Mouse (Mus musculus) brain, embryonic 14.5 days (tissue): Measurements from ENCODE around the gene Wdr48. TPM values are rescaled to one million over a fixed set of nuclear protein-coding genes. Genes with fewer than 3 reads are reported as not detected.
A peak's percentile ranks its signal among the peaks of the same experiment; 100 is the strongest.

Experiments used
- DNase-seq: peaks from one replicate; pipeline ENCODE4 v3.0.0-alpha.2; 2011; ENCODE audit warnings: low read depth
- CTCF ChIP-seq: fragments of 200-500 bp; IDR thresholded peaks from 2 replicates; pipeline ENCODE4 v1.5.1; 2012; ENCODE audit warnings: inconsistent platforms, mild to moderate bottlenecking, moderate library complexity, borderline replicate concordance; ENCODE audit not compliant: insufficient read depth, insufficient read length; ENCODE audit errors: extremely low read depth
- POLR2A ChIP-seq: fragments of 200-500 bp; IDR thresholded peaks from 2 replicates; pipeline ENCODE4 v1.6.1; 2012; ENCODE audit warnings: mild to moderate bottlenecking, inconsistent platforms, borderline replicate concordance; ENCODE audit not compliant: poor library complexity, insufficient read depth, insufficient read length, severe bottlenecking; ENCODE audit errors: extremely low read depth
- polyA plus RNA-seq: library from polyadenylated mRNA; depleted of rRNA; stranded (reverse); fragments of >200 nt; gene quantifications from 2 replicates; pipeline ENCODE4 v1.2.3, GENCODE M21; 2012; rRNA removed

Wdr48 gene
- 81.1 and 84.2 TPM in 2 replicates for polyA plus RNA-seq

- TF ChIP-seq CTCF (no peak), POLR2A (peak; percentile 65; the same call in 1 of the 2 replicates)
- DNase-seq, result peak; percentile 100
These were observed at the start of gene Wdr48 for GRCm38 (mm10) chr9:119894339-119895009. Gene Wdr48 (plus strand): TSS chr9:119894878.

- TF ChIP-seq CTCF (no peak), POLR2A (no peak)
These were observed 47.5 kb upstream of the Wdr48 start for GRCm38 (mm10) chr9:119847187-119847586.

GRCm38 (mm10) chr9:119848671-119849070, 46.0 kb upstream of the Wdr48 start:
- TF ChIP-seq POLR2A, result no peak
- no peak for TF ChIP-seq CTCF
- DNase-seq, result no peak

More at GRCm38 (mm10) chr9:119847187-119847586, 47.5 kb upstream of the Wdr48 start:
- peak; percentile 56 for DNase-seq

GRCm38 (mm10) chr9:119849214-119849613, 45.5 kb upstream of the Wdr48 start:
- DNase-seq, result peak; percentile 82
- TF ChIP-seq POLR2A (no peak), CTCF (no peak)

- TF ChIP-seq POLR2A (no peak), CTCF (peak; percentile 50; the same call in 1 of the 2 replicates)
- peak; percentile 87 for DNase-seq
These were observed 42.2 kb upstream of the Wdr48 start for GRCm38 (mm10) chr9:119852347-119853030.

- DNase-seq, result no peak
- TF ChIP-seq POLR2A (no peak), CTCF (no peak)
These were observed 41.4 kb upstream of the Wdr48 start for GRCm38 (mm10) chr9:119853071-119853846.

GRCm38 (mm10) chr9:119854170-119854569, 40.5 kb upstream of the Wdr48 start:
- no peak for DNase-seq
- TF ChIP-seq POLR2A (no peak), CTCF (no peak)

GRCm38 (mm10) chr9:119887144-119887901, 7.4 kb upstream of the Wdr48 start:
- no peak for DNase-seq
- TF ChIP-seq CTCF (no peak), POLR2A (no peak)

GRCm38 (mm10) chr9:119888843-119889246, 5.8 kb upstream of the Wdr48 start:
- peak; percentile 94 for DNase-seq
- no peak for TF ChIP-seq CTCF
- no peak for TF ChIP-seq POLR2A

- TF ChIP-seq POLR2A (no peak), CTCF (no peak)
- no peak for DNase-seq
These were observed 5.2 kb upstream of the Wdr48 start for GRCm38 (mm10) chr9:119889446-119889845.

GRCm38 (mm10) chr9:119890692-119891091, 4.0 kb upstream of the Wdr48 start:
- peak; percentile 75; the same call in 1 of the 2 replicates for TF ChIP-seq CTCF
- no peak for TF ChIP-seq POLR2A
- peak; percentile 78 for DNase-seq

GRCm38 (mm10) chr9:119893881-119894280, 797 bp upstream of the Wdr48 start:
- no peak for DNase-seq
- TF ChIP-seq POLR2A (no peak), CTCF (no peak)

- TF ChIP-seq POLR2A, result no peak
- no peak for TF ChIP-seq CTCF
- DNase-seq, result no peak
These were observed 503 bp downstream of the Wdr48 start for GRCm38 (mm10) chr9:119895040-119895721.

GRCm38 (mm10) chr9:119899446-119899845, 4.8 kb downstream of the Wdr48 start:
- DNase-seq, result no peak
- TF ChIP-seq POLR2A (no peak), CTCF (no peak)
